Mouse (Mus musculus): ENCODE results near the gene Nup98.

- TF ChIP-seq ZNF384 (IDR thresholded peaks at IDR 0.05; ENCODE audit: low read depth, low read length): peak; percentile 26; the same call in 1 of the 2 replicates
- TF ChIP-seq CHD2 (IDR thresholded peaks at IDR 0.05; ENCODE audit: low read depth, low read length): no peak
Measured at GRCm38 (mm10) chr7:102200996-102201785, 8.8 kb downstream of the Nup98 start.
